Mouse (Mus musculus) intestine, embryonic 15.5 days (tissue): Measurements from ENCODE around the gene Gpn3. TPM values are rescaled to one million over a fixed set of nuclear protein-coding genes. Genes with fewer than 3 reads are reported as not detected.

Source experiments
- polyA plus RNA-seq: library from polyadenylated mRNA; unstranded; fragments of >200 nt; fragmentation: Nextera tagmentation; extraction: Ambion mirVana; gene quantifications from 2 replicates; pipeline ENCODE4 v1.2.1, GENCODE M21; 2015

Gene Gpn3
- polyA plus RNA-seq, 1 experiment from 2014 or later = 67.2 TPM

Other genes with a start within 250 kb of the Gpn3 start
- not detected in 2 replicates for gene Ccdc63, start 231.1 kb upstream of the Gpn3 start, polyA plus RNA-seq
- gene Ppp1cc, start 213.6 kb upstream of the Gpn3 start, polyA plus RNA-seq = 240 and 244 TPM in 2 replicates
- 5.2 and 5.8 TPM in 2 replicates for gene Hvcn1, start 165.1 kb upstream of the Gpn3 start, polyA plus RNA-seq
- 3.0 and 3.2 TPM in 2 replicates for gene Tctn1, start 107.4 kb upstream of the Gpn3 start, polyA plus RNA-seq
- gene Pptc7, start 87.5 kb upstream of the Gpn3 start, polyA plus RNA-seq = 10.4 and 11.0 TPM in 2 replicates
- gene Rad9b, start 17.6 kb upstream of the Gpn3 start, polyA plus RNA-seq = 8.6 and 9.2 TPM in 2 replicates
- 268 and 278 TPM in 2 replicates for gene Vps29, start 17.5 kb upstream of the Gpn3 start, polyA plus RNA-seq
- 44.0 and 48.0 TPM in 2 replicates for gene Fam216a, start 488 bp downstream of the Gpn3 start, polyA plus RNA-seq
- 128 and 138 TPM in 2 replicates for gene Arpc3, start 20.0 kb downstream of the Gpn3 start, polyA plus RNA-seq
- gene Anapc7, start 49.8 kb downstream of the Gpn3 start, polyA plus RNA-seq = 35.2 and 38.3 TPM in 2 replicates
- 33.8 and 36.1 TPM in 2 replicates for gene Atp2a2, start 130.3 kb downstream of the Gpn3 start, polyA plus RNA-seq
- gene Ift81, start 242.6 kb downstream of the Gpn3 start, polyA plus RNA-seq = 23.1 and 28.8 TPM in 2 replicates